Mouse (Mus musculus): ENCODE results near the gene Gnb1l. TPM values are rescaled to one million over a fixed set of nuclear protein-coding genes. Genes with fewer than 3 reads are reported as not detected.

The Gnb1l gene
- polyA plus RNA-seq, 1 experiment from 2014 or later: 16.0 TPM

- Histone ChIP-seq H3K27me3 (ENCODE audit: low read depth, poor library complexity, severe bottlenecking) (no peaks in the 10 kb centered on the region), H3K9me3 (replicated peaks) (no peaks in the 10 kb centered on the region), H3K27ac (replicated peaks) (no peak overlapping the region), H3K4me1 (peaks cover 9% of the 10 kb centered on the region), H3K4me3 (no peak overlapping the region), H3K36me3 (no peaks in the 10 kb centered on the region)
- no peak for DNase-seq (ENCODE audit: low spot score)
- 91% methylated on average over 3 of the region's 3 CpGs for WGBS
These were observed 57.9 kb downstream of the Gnb1l start for GRCm38 (mm10) chr16:18556461-18556860.

GRCm38 (mm10) chr16:18564472-18564871 lies 66.0 kb downstream of the Gnb1l start:
- no peak for DNase-seq (ENCODE audit: low spot score)
- no peak overlapping the region for H3K27ac ChIP-seq (replicated peaks)
- 88% methylated on average over 2 of the region's 2 CpGs for WGBS
- peaks cover 4% of the 10 kb centered on the region; the same call in 1 of the 2 replicates for H3K4me1 ChIP-seq
- H3K27me3 ChIP-seq (ENCODE audit: low read depth, poor library complexity, severe bottlenecking): no peaks in the 10 kb centered on the region
- H3K4me3 ChIP-seq: no peak overlapping the region
- no peaks in the 10 kb centered on the region for H3K9me3 ChIP-seq (replicated peaks)
- H3K36me3 ChIP-seq: no peaks in the 10 kb centered on the region

- no peak for DNase-seq (ENCODE audit: low spot score)
- Histone ChIP-seq H3K27me3 (ENCODE audit: low read depth, poor library complexity, severe bottlenecking) (no peaks in the 10 kb centered on the region), H3K4me1 (peaks cover 4% of the 10 kb centered on the region; the same call in 1 of the 2 replicates), H3K9me3 (replicated peaks) (no peaks in the 10 kb centered on the region), H3K4me3 (no peak overlapping the region), H3K36me3 (no peaks in the 10 kb centered on the region), H3K27ac (replicated peaks) (no peak overlapping the region)
- 81% methylated on average over 7 of the region's 7 CpGs for WGBS
These were observed 70.1 kb downstream of the Gnb1l start for GRCm38 (mm10) chr16:18568599-18568998.

GRCm38 (mm10) chr16:18574196-18574595 lies 75.7 kb downstream of the Gnb1l start:
- WGBS: 79% methylated on average over 8 of the region's 8 CpGs
- DNase-seq (ENCODE audit: low spot score): no peak
- Histone ChIP-seq H3K9me3 (replicated peaks) (no peaks in the 10 kb centered on the region), H3K4me1 (peaks cover 6% of the 10 kb centered on the region; the same call in 1 of the 2 replicates), H3K36me3 (no peaks in the 10 kb centered on the region), H3K27ac (replicated peaks) (no peak overlapping the region), H3K4me3 (no peak overlapping the region), H3K27me3 (ENCODE audit: low read depth, poor library complexity, severe bottlenecking) (peaks cover 26% of the 10 kb centered on the region)

- H3K27me3 ChIP-seq (ENCODE audit: low read depth, poor library complexity, severe bottlenecking): peaks cover 55% of the 10 kb centered on the region
- H3K4me1 ChIP-seq: peaks cover 17% of the 10 kb centered on the region
- H3K9me3 ChIP-seq (replicated peaks): no peaks in the 10 kb centered on the region
- WGBS: 50% methylated on average over 3 of the region's 3 CpGs
- DNase-seq (ENCODE audit: low spot score): no peak
- no peaks in the 10 kb centered on the region for H3K36me3 ChIP-seq
- H3K27ac ChIP-seq (replicated peaks): no peak overlapping the region
- H3K4me3 ChIP-seq: no peak overlapping the region
These were observed 78.6 kb downstream of the Gnb1l start for GRCm38 (mm10) chr16:18577071-18577470.

- 8% methylated on average over 5 of the region's 5 CpGs for WGBS
- DNase-seq (ENCODE audit: low spot score): no peak
- H3K27ac ChIP-seq (replicated peaks): no peak overlapping the region
- no peak overlapping the region for H3K4me3 ChIP-seq
- no peaks in the 10 kb centered on the region for H3K9me3 ChIP-seq (replicated peaks)
- no peaks in the 10 kb centered on the region for H3K36me3 ChIP-seq
- peaks cover 61% of the 10 kb centered on the region for H3K27me3 ChIP-seq (ENCODE audit: low read depth, poor library complexity, severe bottlenecking)
- peaks cover 23% of the 10 kb centered on the region for H3K4me1 ChIP-seq
These were observed 79.2 kb downstream of the Gnb1l start for GRCm38 (mm10) chr16:18577599-18578160.

- Histone ChIP-seq H3K9me3 (replicated peaks) (no peaks in the 10 kb centered on the region), H3K4me1 (peaks cover 29% of the 10 kb centered on the region), H3K27ac (replicated peaks) (no peak overlapping the region), H3K4me3 (no peak overlapping the region), H3K36me3 (no peaks in the 10 kb centered on the region), H3K27me3 (ENCODE audit: low read depth, poor library complexity, severe bottlenecking) (peaks cover 88% of the 10 kb centered on the region)
- DNase-seq (ENCODE audit: low spot score): no peak
- 15% methylated on average over 2 of the region's 2 CpGs for WGBS
These were observed 81.9 kb downstream of the Gnb1l start for GRCm38 (mm10) chr16:18580389-18580788.

GRCm38 (mm10) chr16:18581050-18581622 lies 82.6 kb downstream of the Gnb1l start:
- WGBS: 4% methylated on average over 21 of the region's 21 CpGs
- peak; percentile 45 for DNase-seq (ENCODE audit: low spot score)
- Histone ChIP-seq H3K4me1 (peaks cover 37% of the 10 kb centered on the region), H3K27ac (replicated peaks) (no peak overlapping the region), H3K36me3 (no peaks in the 10 kb centered on the region), H3K27me3 (ENCODE audit: low read depth, poor library complexity, severe bottlenecking) (peaks cover 96% of the 10 kb centered on the region), H3K9me3 (replicated peaks) (no peaks in the 10 kb centered on the region), H3K4me3 (peak overlapping the region; percentile 46)

- peaks cover 97% of the 10 kb centered on the region for H3K27me3 ChIP-seq (ENCODE audit: low read depth, poor library complexity, severe bottlenecking)
- H3K27ac ChIP-seq (replicated peaks): no peak overlapping the region; the same call in 1 of the 2 replicates
- WGBS: under 1% methylated on average over 66 of the region's 66 CpGs
- H3K9me3 ChIP-seq (replicated peaks): no peaks in the 10 kb centered on the region
- H3K36me3 ChIP-seq: no peaks in the 10 kb centered on the region
- peak; percentile 59 for DNase-seq (ENCODE audit: low spot score)
- H3K4me3 ChIP-seq: peak overlapping the region; percentile 46
- peaks cover 42% of the 10 kb centered on the region for H3K4me1 ChIP-seq
These were observed 83.2 kb downstream of the Gnb1l start for GRCm38 (mm10) chr16:18581623-18582205.

- H3K9me3 ChIP-seq (replicated peaks): no peaks in the 10 kb centered on the region
- H3K4me1 ChIP-seq: peaks cover 46% of the 10 kb centered on the region
- H3K4me3 ChIP-seq: peak overlapping the region; percentile 46
- peak; percentile 45 for DNase-seq (ENCODE audit: low spot score)
- H3K27me3 ChIP-seq (ENCODE audit: low read depth, poor library complexity, severe bottlenecking): peaks cover 99% of the 10 kb centered on the region
- H3K27ac ChIP-seq (replicated peaks): no peak overlapping the region; the same call in 1 of the 2 replicates
- WGBS: under 1% methylated on average over 63 of the region's 67 CpGs
- H3K36me3 ChIP-seq: no peaks in the 10 kb centered on the region
These were observed 84.1 kb downstream of the Gnb1l start for GRCm38 (mm10) chr16:18582426-18583148.

GRCm38 (mm10) chr16:18583169-18583568 lies 84.7 kb downstream of the Gnb1l start:
- no peak for DNase-seq (ENCODE audit: low spot score)
- WGBS: 4% methylated on average over 10 of the region's 10 CpGs
- peaks cover 99% of the 10 kb centered on the region for H3K27me3 ChIP-seq (ENCODE audit: low read depth, poor library complexity, severe bottlenecking)
- H3K27ac ChIP-seq (replicated peaks): no peak overlapping the region
- no peak overlapping the region for H3K4me3 ChIP-seq
- H3K36me3 ChIP-seq: no peaks in the 10 kb centered on the region
- no peaks in the 10 kb centered on the region for H3K9me3 ChIP-seq (replicated peaks)
- H3K4me1 ChIP-seq: peaks cover 49% of the 10 kb centered on the region

- WGBS: 9% methylated on average over 10 of the region's 10 CpGs
- peaks cover 55% of the 10 kb centered on the region for H3K4me1 ChIP-seq
- H3K9me3 ChIP-seq (replicated peaks): no peaks in the 10 kb centered on the region
- H3K4me3 ChIP-seq: no peak overlapping the region
- no peaks in the 10 kb centered on the region for H3K36me3 ChIP-seq
- H3K27ac ChIP-seq (replicated peaks): no peak overlapping the region
- peaks cover 99% of the 10 kb centered on the region for H3K27me3 ChIP-seq (ENCODE audit: low read depth, poor library complexity, severe bottlenecking)
- peak; percentile 22 for DNase-seq (ENCODE audit: low spot score)
These were observed 85.3 kb downstream of the Gnb1l start for GRCm38 (mm10) chr16:18583673-18584357.

All from midbrain, embryonic 10.5 days (tissue).